Mouse (Mus musculus): ENCODE data around the gene Prr19. TPM values are rescaled to one million over a fixed set of nuclear protein-coding genes. Genes with fewer than 3 reads are reported as not detected.

The Prr19 gene
- polyA plus RNA-seq, 1 experiment from 2014 or later: not detected

GRCm38 (mm10) chr7:25294960-25295722 lies 6.1 kb upstream of the Prr19 start:
- DNase-seq: no peak
- ATAC-seq: no peak
- WGBS (ENCODE audit: insufficient replicate concordance): 81% methylated on average over 12 of the region's 12 CpGs
- H3K4me1 ChIP-seq (ENCODE audit: insufficient read depth): peaks cover 12% of the 10 kb centered on the region
- TF ChIP-seq CTCF (IDR thresholded peaks at IDR 0.05; ENCODE audit: low read depth): no peak
- TF ChIP-seq EP300 (IDR thresholded peaks at IDR 0.05; ENCODE audit: low read depth): no peak
- H3K27ac ChIP-seq (ENCODE audit: low read depth): no peak overlapping the region
- H3K9ac ChIP-seq (replicated peaks): no peak overlapping the region
- no peaks in the 10 kb centered on the region for H3K9me3 ChIP-seq (ENCODE audit: low read length)
- no peak overlapping the region for H3K4me3 ChIP-seq (ENCODE audit: low read depth, low read length)
- no peak overlapping the region for H3K4me2 ChIP-seq (ENCODE audit: low read depth, low read length)
- H3K27me3 ChIP-seq (ENCODE audit: insufficient read depth, low read length): no peaks in the 10 kb centered on the region
- peaks cover 38% of the 10 kb centered on the region for H3K36me3 ChIP-seq (replicated peaks; ENCODE audit: insufficient read depth, low read length)

- no peaks in the 10 kb centered on the region for H3K9me3 ChIP-seq (ENCODE audit: low read length)
- peak overlapping the region; percentile 79 for H3K27ac ChIP-seq (ENCODE audit: low read depth)
- 3% methylated on average over 20 of the region's 21 CpGs for WGBS (ENCODE audit: insufficient replicate concordance)
- H3K27me3 ChIP-seq (ENCODE audit: insufficient read depth, low read length): no peaks in the 10 kb centered on the region
- ATAC-seq: peak; percentile 15; the same call in 1 of the 2 replicates
- peaks cover 12% of the 10 kb centered on the region for H3K4me1 ChIP-seq (ENCODE audit: insufficient read depth)
- peaks cover 19% of the 10 kb centered on the region for H3K36me3 ChIP-seq (replicated peaks; ENCODE audit: insufficient read depth, low read length)
- DNase-seq: peak; percentile 47
- H3K9ac ChIP-seq (replicated peaks): peak overlapping the region; percentile 78
- H3K4me2 ChIP-seq (ENCODE audit: low read depth, low read length): peak overlapping the region; percentile 95
- H3K4me3 ChIP-seq (ENCODE audit: low read depth, low read length): peak overlapping the region; percentile 67
- no peak for TF ChIP-seq EP300 (IDR thresholded peaks at IDR 0.05; ENCODE audit: low read depth)
These were observed 4.2 kb upstream of the Prr19 start for GRCm38 (mm10) chr7:25296945-25297453.

- under 1% methylated on average over 47 of the region's 52 CpGs for WGBS (ENCODE audit: insufficient replicate concordance)
- ATAC-seq: peak; percentile 92
- H3K4me1 ChIP-seq (ENCODE audit: insufficient read depth): peaks cover 12% of the 10 kb centered on the region
These were observed 3.5 kb upstream of the Prr19 start, which contains the start of gene Pafah1b3 for GRCm38 (mm10) chr7:25297454-25298325. TSS of gene Pafah1b3 (minus strand) at chr7:25297986.

GRCm38 (mm10) chr7:25303003-25303684 lies 1.9 kb downstream of the Prr19 start:
- ATAC-seq: no peak
- no peak overlapping the region for H3K27ac ChIP-seq (ENCODE audit: low read depth)
- no peak for DNase-seq
- no peaks in the 10 kb centered on the region for H3K9me3 ChIP-seq (ENCODE audit: low read length)
- 48% methylated on average over 9 of the region's 9 CpGs for WGBS (ENCODE audit: insufficient replicate concordance)
- H3K9ac ChIP-seq (replicated peaks): no peak overlapping the region
- peaks cover 35% of the 10 kb centered on the region for H3K27me3 ChIP-seq (ENCODE audit: insufficient read depth, low read length)
- H3K4me1 ChIP-seq (ENCODE audit: insufficient read depth): peaks cover 6% of the 10 kb centered on the region
- TF ChIP-seq CTCF (IDR thresholded peaks at IDR 0.05; ENCODE audit: low read depth): no peak
- no peak for TF ChIP-seq EP300 (IDR thresholded peaks at IDR 0.05; ENCODE audit: low read depth)
- no peak overlapping the region for H3K4me3 ChIP-seq (ENCODE audit: low read depth, low read length)
- H3K4me2 ChIP-seq (ENCODE audit: low read depth, low read length): no peak overlapping the region
- H3K36me3 ChIP-seq (replicated peaks; ENCODE audit: insufficient read depth, low read length): no peaks in the 10 kb centered on the region

More at GRCm38 (mm10) chr7:25297454-25298325, 3.5 kb upstream of the Prr19 start, which contains the start of gene Pafah1b3:
- Histone ChIP-seq H3K27ac (ENCODE audit: low read depth) (peak within 1 kb of the TSS; percentile 79), H3K4me2 (ENCODE audit: low read depth, low read length) (peak within 1 kb of the TSS; percentile 95), H3K27me3 (ENCODE audit: insufficient read depth, low read length) (no peaks in the 10 kb centered on the region), H3K9me3 (ENCODE audit: low read length) (no peaks in the 10 kb centered on the region), H3K4me3 (ENCODE audit: low read depth, low read length) (peak within 1 kb of the TSS; percentile 67), H3K36me3 (replicated peaks; ENCODE audit: insufficient read depth, low read length) (peaks cover 13% of the 10 kb centered on the region), H3K9ac (replicated peaks) (peak within 1 kb of the TSS; percentile 78)
- TF ChIP-seq CTCF (IDR thresholded peaks at IDR 0.05; ENCODE audit: low read depth) (peak; percentile 49), EP300 (IDR thresholded peaks at IDR 0.05; ENCODE audit: low read depth) (no peak)
- DNase-seq: peak; percentile 80

GRCm38 (mm10) chr7:25303685-25304006 lies 2.4 kb downstream of the Prr19 start:
- DNase-seq: no peak
- H3K27me3 ChIP-seq (ENCODE audit: insufficient read depth, low read length): peaks cover 36% of the 10 kb centered on the region
- H3K4me2 ChIP-seq (ENCODE audit: low read depth, low read length): no peak overlapping the region
- H3K27ac ChIP-seq (ENCODE audit: low read depth): no peak overlapping the region
- WGBS (ENCODE audit: insufficient replicate concordance): 82% methylated on average over 3 of the region's 3 CpGs
- ATAC-seq: no peak
- no peaks in the 10 kb centered on the region for H3K9me3 ChIP-seq (ENCODE audit: low read length)
- no peak overlapping the region for H3K9ac ChIP-seq (replicated peaks)
- no peak overlapping the region for H3K4me3 ChIP-seq (ENCODE audit: low read depth, low read length)
- H3K36me3 ChIP-seq (replicated peaks; ENCODE audit: insufficient read depth, low read length): no peaks in the 10 kb centered on the region
- peaks cover 6% of the 10 kb centered on the region for H3K4me1 ChIP-seq (ENCODE audit: insufficient read depth)
- TF ChIP-seq EP300 (IDR thresholded peaks at IDR 0.05; ENCODE audit: low read depth) (no peak), CTCF (IDR thresholded peaks at IDR 0.05; ENCODE audit: low read depth) (no peak)

Data from liver, postnatal 0 days (tissue).